Mouse (Mus musculus) stomach, adult 2 months (tissue): Measurements from ENCODE around the gene St3gal2. TPM values are rescaled to one million over a fixed set of nuclear protein-coding genes. Genes with fewer than 3 reads are reported as not detected.

Source experiments
- polyA plus RNA-seq: library from polyadenylated mRNA; depleted of rRNA; stranded (reverse); fragments of >200 nt; gene quantifications from 2 replicates; pipeline ENCODE4 v1.2.3, GENCODE M21; 2012; rRNA removed

St3gal2 gene
- polyA plus RNA-seq = 6.4 and 10.0 TPM in 2 replicates

DNA sequence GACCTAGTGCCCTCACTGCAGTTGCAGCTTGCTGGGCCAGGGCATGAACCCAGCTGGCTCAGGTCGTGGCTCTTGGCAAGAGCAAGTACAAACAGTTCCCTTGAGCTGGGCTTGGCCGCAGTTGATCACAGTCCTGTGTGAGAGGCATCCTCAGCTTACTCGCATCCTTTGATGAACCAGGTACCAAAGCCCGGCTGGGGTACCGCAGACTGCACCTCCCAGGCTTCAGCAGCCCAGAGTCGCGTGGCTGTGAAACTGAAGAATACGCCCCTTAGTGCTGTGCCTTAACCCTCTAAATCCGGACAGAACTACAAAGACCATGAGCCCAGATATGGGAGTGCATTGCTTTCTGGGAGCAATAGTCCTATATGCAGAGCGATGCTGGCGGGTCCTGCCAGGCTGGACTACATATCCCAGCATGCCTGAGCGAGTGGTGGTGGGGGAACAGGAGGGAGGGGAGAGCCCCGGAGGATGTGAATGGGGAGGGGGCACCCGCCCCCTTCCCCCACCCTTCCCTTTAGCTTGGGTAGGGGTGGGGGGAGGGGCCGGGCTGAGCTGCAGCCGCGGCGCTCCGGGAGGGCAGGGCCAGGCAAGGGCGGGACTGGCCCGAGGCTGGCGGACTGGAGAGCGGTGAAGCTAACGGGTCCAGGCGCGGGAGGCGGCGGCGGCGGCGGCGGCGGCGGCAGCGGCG, at the start of gene St3gal2:
Gene St3gal2, plus strand, starts transcription at position 582 of the 691 bp plus-strand sequence.

GRCm38 (mm10) chr8:110901839-110902578, 17.7 kb upstream of the St3gal2 start, which contains the start of gene Fuk:
Fuk (minus strand) TSS chr8:110902488.

GRCm38 (mm10) chr8:110997547-110998531, 78.1 kb downstream of the St3gal2 start, which contains the start of gene Ddx19a:
Ddx19a (minus strand) TSS chr8:110997800.

Other genes starting within 250 kb of the St3gal2 start
- gene Mtss1l, start 198.4 kb upstream of the St3gal2 start, polyA plus RNA-seq = 23.2 and 34.6 TPM in 2 replicates
- 8.0 and 10.7 TPM in 2 replicates for gene Il34, start 114.0 kb upstream of the St3gal2 start, polyA plus RNA-seq
- gene Cog4, start 73.3 kb upstream of the St3gal2 start, polyA plus RNA-seq = 8.0 and 9.6 TPM in 2 replicates
- 5.5 and 8.7 TPM in 2 replicates for gene Sf3b3, start 73.1 kb upstream of the St3gal2 start, polyA plus RNA-seq
- 12.2 and 12.8 TPM in 2 replicates for gene Fuk, start 17.4 kb upstream of the St3gal2 start, polyA plus RNA-seq
- gene Ddx19a, start 77.9 kb downstream of the St3gal2 start, polyA plus RNA-seq = 7.9 and 8.3 TPM in 2 replicates
- gene Ddx19b, start 111.8 kb downstream of the St3gal2 start, polyA plus RNA-seq = 0.42 and 1.1 TPM in 2 replicates
- gene Aars, start 113.2 kb downstream of the St3gal2 start, polyA plus RNA-seq = 10.6 and 13.0 TPM in 2 replicates
- gene Exosc6, start 136.4 kb downstream of the St3gal2 start, polyA plus RNA-seq = 7.4 and 26.5 TPM in 2 replicates
- not detected in 2 replicates for gene Clec18a, start 172.5 kb downstream of the St3gal2 start, polyA plus RNA-seq
- 2.5 and 3.4 TPM in 2 replicates for gene Pdpr, start 174.7 kb downstream of the St3gal2 start, polyA plus RNA-seq